Mouse (Mus musculus): ENCODE results near the gene Ubr4. TPM values are rescaled to one million over a fixed set of nuclear protein-coding genes. Genes with fewer than 3 reads are reported as not detected.

Ubr4 gene
- polyA plus RNA-seq, 1 experiment from 2014 or later, result 97.3 TPM

- Histone ChIP-seq H3K4me2 (ENCODE audit: low read length) (no peak overlapping the region), H3K9me3 (ENCODE audit: control insufficient read depth, low read length) (no peaks in the 10 kb centered on the region), H3K36me3 (ENCODE audit: control insufficient read depth, insufficient read depth, low read length) (peaks cover 98% of the 10 kb centered on the region), H3K4me1 (ENCODE audit: control insufficient read depth, insufficient read depth, low read length) (no peaks in the 10 kb centered on the region), H3K27ac (replicated peaks; ENCODE audit: low read depth, low read length) (no peak overlapping the region), H3K4me3 (replicated peaks; ENCODE audit: low read depth, low read length) (no peak overlapping the region), H3K9ac (replicated peaks; ENCODE audit: low read length) (no peak overlapping the region), H3K27me3 (ENCODE audit: control insufficient read depth, insufficient read depth, low read length) (no peaks in the 10 kb centered on the region)
- peak; percentile 73 for DNase-seq
- 90% methylated on average over 16 of the region's 16 CpGs for WGBS
- ATAC-seq (ENCODE audit: low FRiP score, low TSS enrichment), result no peak
These were observed 124.5 kb downstream of the Ubr4 start for GRCm38 (mm10) chr4:139476663-139477625.

DNA sequence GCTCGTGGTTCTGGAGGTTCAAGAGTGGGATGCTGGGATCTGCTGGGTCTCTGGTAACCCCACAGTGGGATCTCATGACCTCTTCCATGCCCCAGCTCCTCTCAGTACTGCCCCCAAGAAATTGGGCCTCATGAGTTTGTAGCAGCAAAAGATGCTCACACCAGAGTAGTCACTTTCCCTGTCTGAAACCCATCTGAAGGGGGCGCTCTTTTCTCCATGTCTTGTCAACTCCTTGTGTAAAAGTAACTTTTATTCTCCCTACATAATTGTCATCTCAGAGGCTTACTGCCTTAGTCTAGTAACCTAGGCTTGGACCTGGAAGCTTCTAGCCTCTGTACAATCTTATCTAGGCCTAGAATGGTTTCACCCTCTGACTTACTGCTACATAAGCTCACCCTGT lies 125.6 kb downstream of the Ubr4 start:
- H3K9ac ChIP-seq (replicated peaks; ENCODE audit: low read length), result no peak overlapping the region
- H3K36me3 ChIP-seq (ENCODE audit: control insufficient read depth, insufficient read depth, low read length), result peaks cover 98% of the 10 kb centered on the region
- H3K27me3 ChIP-seq (ENCODE audit: control insufficient read depth, insufficient read depth, low read length), result no peaks in the 10 kb centered on the region
- H3K4me3 ChIP-seq (replicated peaks; ENCODE audit: low read depth, low read length), result no peak overlapping the region
- H3K4me1 ChIP-seq (ENCODE audit: control insufficient read depth, insufficient read depth, low read length), result no peaks in the 10 kb centered on the region
- no peak for DNase-seq
- H3K4me2 ChIP-seq (ENCODE audit: low read length), result no peak overlapping the region
- no peak for ATAC-seq (ENCODE audit: low FRiP score, low TSS enrichment)
- no peaks in the 10 kb centered on the region for H3K9me3 ChIP-seq (ENCODE audit: control insufficient read depth, low read length)
- WGBS, result 87% methylated on average over 2 of the region's 2 CpGs
- no peak overlapping the region for H3K27ac ChIP-seq (replicated peaks; ENCODE audit: low read depth, low read length)

DNA sequence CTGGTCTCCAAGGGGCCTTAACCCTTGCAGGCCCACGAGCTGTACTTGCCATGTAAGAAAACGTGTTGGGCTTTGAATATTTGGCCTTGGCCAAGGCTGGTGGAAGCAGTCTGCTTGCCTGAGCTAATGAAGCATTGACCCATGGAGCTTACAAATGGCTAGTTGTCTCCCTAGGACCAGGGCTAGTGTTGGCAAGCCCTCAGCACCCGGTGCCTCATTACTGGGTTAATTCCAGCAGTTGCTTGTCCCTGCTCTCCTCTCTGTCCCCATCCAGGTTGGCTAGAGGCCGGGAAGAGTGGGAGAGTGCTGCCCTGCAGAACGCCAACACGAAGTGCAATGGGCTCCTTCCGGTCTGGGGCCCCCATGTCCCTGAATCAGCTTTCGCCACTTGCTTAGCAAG lies 126.8 kb downstream of the Ubr4 start:
- Histone ChIP-seq H3K27ac (replicated peaks; ENCODE audit: low read depth, low read length) (no peak overlapping the region), H3K4me2 (ENCODE audit: low read length) (no peak overlapping the region), H3K27me3 (ENCODE audit: control insufficient read depth, insufficient read depth, low read length) (no peaks in the 10 kb centered on the region), H3K9ac (replicated peaks; ENCODE audit: low read length) (no peak overlapping the region), H3K4me3 (replicated peaks; ENCODE audit: low read depth, low read length) (no peak overlapping the region), H3K4me1 (ENCODE audit: control insufficient read depth, insufficient read depth, low read length) (no peaks in the 10 kb centered on the region), H3K9me3 (ENCODE audit: control insufficient read depth, low read length) (no peaks in the 10 kb centered on the region), H3K36me3 (ENCODE audit: control insufficient read depth, insufficient read depth, low read length) (peaks cover 98% of the 10 kb centered on the region)
- ATAC-seq (ENCODE audit: low FRiP score, low TSS enrichment) (no peak), DNase-seq (no peak)
- 89% methylated on average over 8 of the region's 8 CpGs for WGBS

DNA sequence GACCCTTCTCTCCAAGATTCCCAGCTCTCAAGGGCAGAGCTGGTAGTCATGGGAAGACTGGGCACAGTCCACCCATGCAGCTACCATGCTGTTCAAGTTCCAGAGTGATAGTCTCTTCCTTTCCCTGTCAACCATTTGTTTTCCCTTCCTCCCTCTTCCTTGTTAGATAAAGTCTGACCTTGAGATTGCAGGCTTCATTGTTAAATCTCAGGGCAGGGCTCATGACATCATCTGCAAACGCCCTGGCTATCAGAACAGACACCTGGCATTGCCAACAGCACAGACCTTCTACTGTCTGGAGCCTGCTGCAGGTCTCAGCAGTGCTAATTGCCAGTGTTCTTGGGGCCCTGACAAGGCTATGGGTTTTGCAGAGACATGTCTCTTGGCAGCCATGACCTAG lies 129.0 kb downstream of the Ubr4 start:
- Histone ChIP-seq H3K4me1 (ENCODE audit: control insufficient read depth, insufficient read depth, low read length) (no peaks in the 10 kb centered on the region), H3K4me2 (ENCODE audit: low read length) (no peak overlapping the region), H3K27me3 (ENCODE audit: control insufficient read depth, insufficient read depth, low read length) (no peaks in the 10 kb centered on the region), H3K27ac (replicated peaks; ENCODE audit: low read depth, low read length) (no peak overlapping the region), H3K9ac (replicated peaks; ENCODE audit: low read length) (no peak overlapping the region), H3K9me3 (ENCODE audit: control insufficient read depth, low read length) (no peaks in the 10 kb centered on the region), H3K36me3 (ENCODE audit: control insufficient read depth, insufficient read depth, low read length) (peaks cover 96% of the 10 kb centered on the region), H3K4me3 (replicated peaks; ENCODE audit: low read depth, low read length) (no peak overlapping the region)
- ATAC-seq (ENCODE audit: low FRiP score, low TSS enrichment), result no peak
- WGBS, result 97% methylated on average over 1 of the region's 1 CpGs
- DNase-seq, result no peak

DNA sequence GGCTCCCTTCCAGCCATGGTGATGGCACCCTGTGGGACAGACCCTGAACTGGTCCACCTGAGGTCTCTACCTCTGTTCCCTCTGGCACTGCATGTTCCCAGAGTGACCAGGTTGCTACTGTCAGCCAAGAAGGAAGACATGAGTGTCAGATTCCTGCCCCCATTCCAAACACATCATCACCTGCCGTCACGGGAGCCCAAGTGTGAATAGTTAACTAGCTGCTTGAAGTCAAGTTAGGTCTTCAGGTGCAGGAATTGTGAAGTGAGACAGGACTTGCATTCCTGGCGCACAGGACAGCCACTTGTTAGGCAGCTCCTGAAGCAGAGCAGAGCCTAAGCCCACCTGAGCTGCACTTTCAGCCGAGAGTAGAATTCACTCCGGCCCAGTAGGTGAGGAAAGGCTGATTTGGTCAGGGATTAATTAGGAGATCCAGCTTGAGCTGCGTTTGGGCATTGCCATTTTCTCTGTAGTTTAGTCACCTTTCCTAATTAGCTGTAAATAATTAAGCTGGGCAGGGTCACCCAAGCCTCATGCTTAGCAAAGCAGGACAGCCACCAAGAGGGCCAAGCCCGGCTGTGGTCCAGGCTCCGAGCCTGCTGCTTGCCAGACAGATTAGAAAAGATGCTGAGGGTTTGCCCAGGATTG lies 131.2 kb downstream of the Ubr4 start:
- H3K27me3 ChIP-seq (ENCODE audit: control insufficient read depth, insufficient read depth, low read length), result no peaks in the 10 kb centered on the region
- ATAC-seq (ENCODE audit: low FRiP score, low TSS enrichment) (no peak), DNase-seq (no peak)
- H3K4me2 ChIP-seq (ENCODE audit: low read length), result no peak overlapping the region
- H3K9ac ChIP-seq (replicated peaks; ENCODE audit: low read length), result no peak overlapping the region
- no peaks in the 10 kb centered on the region for H3K9me3 ChIP-seq (ENCODE audit: control insufficient read depth, low read length)
- no peaks in the 10 kb centered on the region for H3K4me1 ChIP-seq (ENCODE audit: control insufficient read depth, insufficient read depth, low read length)
- H3K4me3 ChIP-seq (replicated peaks; ENCODE audit: low read depth, low read length), result no peak overlapping the region
- 91% methylated on average over 8 of the region's 8 CpGs for WGBS
- peaks cover 97% of the 10 kb centered on the region for H3K36me3 ChIP-seq (ENCODE audit: control insufficient read depth, insufficient read depth, low read length)
- H3K27ac ChIP-seq (replicated peaks; ENCODE audit: low read depth, low read length), result no peak overlapping the region

GRCm38 (mm10) chr4:139484496-139484895 lies 132.1 kb downstream of the Ubr4 start:
- H3K27me3 ChIP-seq (ENCODE audit: control insufficient read depth, insufficient read depth, low read length), result no peaks in the 10 kb centered on the region
- 57% methylated on average over 7 of the region's 7 CpGs for WGBS
- H3K9ac ChIP-seq (replicated peaks; ENCODE audit: low read length), result no peak overlapping the region
- H3K36me3 ChIP-seq (ENCODE audit: control insufficient read depth, insufficient read depth, low read length), result peaks cover 97% of the 10 kb centered on the region
- H3K4me3 ChIP-seq (replicated peaks; ENCODE audit: low read depth, low read length), result no peak overlapping the region
- H3K4me1 ChIP-seq (ENCODE audit: control insufficient read depth, insufficient read depth, low read length), result no peaks in the 10 kb centered on the region
- H3K4me2 ChIP-seq (ENCODE audit: low read length), result no peak overlapping the region
- H3K9me3 ChIP-seq (ENCODE audit: control insufficient read depth, low read length), result no peaks in the 10 kb centered on the region
- DNase-seq, result no peak
- no peak overlapping the region for H3K27ac ChIP-seq (replicated peaks; ENCODE audit: low read depth, low read length)
- ATAC-seq (ENCODE audit: low FRiP score, low TSS enrichment), result no peak

DNA sequence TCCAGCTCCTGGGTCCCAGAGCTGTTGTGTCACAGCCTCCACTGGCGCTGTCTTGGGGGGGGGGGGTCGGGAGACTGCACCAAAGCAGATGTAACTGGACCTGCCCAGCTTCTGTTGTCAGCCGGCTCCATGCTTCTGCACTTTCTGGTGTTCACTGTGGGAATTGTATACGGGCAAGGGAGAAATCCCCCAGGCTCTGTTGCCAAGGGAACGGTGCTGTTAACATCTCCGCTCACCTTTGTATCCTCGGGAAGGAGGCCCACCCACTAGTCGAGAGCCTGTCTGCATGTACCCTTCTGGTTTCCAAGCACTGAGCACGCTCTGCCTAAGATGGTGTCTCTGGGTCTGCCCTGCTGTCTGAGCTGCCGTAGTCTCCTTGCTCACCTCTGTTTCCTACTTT lies 134.7 kb downstream of the Ubr4 start:
- Histone ChIP-seq H3K9me3 (ENCODE audit: control insufficient read depth, low read length) (no peaks in the 10 kb centered on the region), H3K27me3 (ENCODE audit: control insufficient read depth, insufficient read depth, low read length) (no peaks in the 10 kb centered on the region), H3K4me1 (ENCODE audit: control insufficient read depth, insufficient read depth, low read length) (no peaks in the 10 kb centered on the region), H3K4me2 (ENCODE audit: low read length) (no peak overlapping the region), H3K9ac (replicated peaks; ENCODE audit: low read length) (no peak overlapping the region), H3K4me3 (replicated peaks; ENCODE audit: low read depth, low read length) (no peak overlapping the region), H3K36me3 (ENCODE audit: control insufficient read depth, insufficient read depth, low read length) (peaks cover 96% of the 10 kb centered on the region), H3K27ac (replicated peaks; ENCODE audit: low read depth, low read length) (no peak overlapping the region; the same call in 1 of the 2 replicates)
- 34% methylated on average over 10 of the region's 10 CpGs for WGBS
- peak; percentile 47 for DNase-seq
- no peak for ATAC-seq (ENCODE audit: low FRiP score, low TSS enrichment)

GRCm38 (mm10) chr4:139488325-139488724 lies 135.9 kb downstream of the Ubr4 start:
- H3K36me3 ChIP-seq (ENCODE audit: control insufficient read depth, insufficient read depth, low read length), result peaks cover 86% of the 10 kb centered on the region
- 91% methylated on average over 5 of the region's 5 CpGs for WGBS

More at GRCm38 (mm10) chr4:139488325-139488724, 135.9 kb downstream of the Ubr4 start:
- no peaks in the 10 kb centered on the region for H3K9me3 ChIP-seq (ENCODE audit: control insufficient read depth, low read length)
- no peak overlapping the region for H3K4me2 ChIP-seq (ENCODE audit: low read length)
- no peaks in the 10 kb centered on the region for H3K27me3 ChIP-seq (ENCODE audit: control insufficient read depth, insufficient read depth, low read length)
- H3K4me1 ChIP-seq (ENCODE audit: control insufficient read depth, insufficient read depth, low read length), result no peaks in the 10 kb centered on the region
- DNase-seq, result no peak
- no peak overlapping the region for H3K27ac ChIP-seq (replicated peaks; ENCODE audit: low read depth, low read length)
- no peak overlapping the region for H3K4me3 ChIP-seq (replicated peaks; ENCODE audit: low read depth, low read length)
- no peak for ATAC-seq (ENCODE audit: low FRiP score, low TSS enrichment)
- H3K9ac ChIP-seq (replicated peaks; ENCODE audit: low read length), result no peak overlapping the region
